Mouse (Mus musculus): ENCODE results near the gene Rnf222. TPM values are rescaled to one million over a fixed set of nuclear protein-coding genes. Genes with fewer than 3 reads are reported as not detected.
A peak's percentile ranks its signal among the peaks of the same experiment; 100 is the strongest.

The Rnf222 gene
- polyA plus RNA-seq, 1 experiment from 2014 or later = 0.15 TPM

DNA sequence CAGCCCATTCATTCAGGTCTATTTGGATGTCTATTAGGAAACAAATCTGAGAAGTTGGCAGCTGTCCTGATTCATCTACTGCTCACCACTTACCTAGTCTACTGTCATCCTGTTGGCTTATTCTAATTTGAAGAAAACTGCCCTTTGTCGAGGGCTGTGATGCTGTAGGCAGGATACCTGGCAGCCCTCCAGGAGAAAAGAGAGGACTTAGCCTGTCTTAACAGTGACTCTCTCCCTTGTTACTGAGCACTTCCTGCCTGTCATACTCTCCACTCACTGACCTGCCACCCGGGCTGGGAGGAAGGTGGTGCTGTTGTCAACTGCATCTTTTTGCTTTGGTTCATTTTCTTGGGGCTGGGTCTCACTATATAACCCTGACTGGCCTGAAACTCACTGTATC, 2.3 kb downstream of the Rnf222 start:
- H3K27ac ChIP-seq (replicated peaks) = no peak overlapping the region
- no peaks in the 10 kb centered on the region for H3K9me3 ChIP-seq
- no peak overlapping the region for H3K4me2 ChIP-seq
- no peak for ATAC-seq (ENCODE audit: extremely low read depth, insufficient number of reproducible peaks, low FRiP score, low TSS enrichment)
- H3K4me3 ChIP-seq = no peak overlapping the region
- no peak overlapping the region for H3K9ac ChIP-seq
- H3K36me3 ChIP-seq = no peaks in the 10 kb centered on the region
- 0 out of 2 replicates have a peak, but pooled peaks cover 11% of the 10 kb centered on the region for H3K27me3 ChIP-seq (replicated peaks)
- peaks cover 11% of the 10 kb centered on the region; the same call in 1 of the 2 replicates for H3K4me1 ChIP-seq
- 19% methylated on average over 2 of the region's 2 CpGs for WGBS

DNA sequence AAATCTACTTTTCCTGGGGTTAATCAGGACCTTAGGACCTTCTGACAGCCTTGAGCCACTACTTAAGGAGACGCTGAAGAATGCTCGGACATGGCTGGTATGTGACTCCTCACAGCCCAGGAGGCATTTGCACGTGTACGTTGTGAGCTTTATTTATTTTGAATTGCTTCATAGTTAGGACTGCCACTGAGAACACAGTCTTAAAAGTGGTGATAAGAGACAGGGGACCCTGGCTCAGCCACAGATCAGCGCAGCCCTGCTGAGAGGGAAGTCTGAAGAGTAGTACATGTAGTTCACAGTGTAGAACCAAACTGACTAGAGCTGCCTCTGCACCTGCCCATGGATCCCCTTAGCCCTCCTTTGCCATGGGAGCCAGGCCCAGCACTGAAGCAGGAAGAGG, 3.5 kb downstream of the Rnf222 start:
- 63% methylated on average over 5 of the region's 5 CpGs for WGBS
- Histone ChIP-seq H3K4me2 (no peak overlapping the region), H3K4me1 (peaks cover 11% of the 10 kb centered on the region; the same call in 1 of the 2 replicates), H3K36me3 (no peaks in the 10 kb centered on the region), H3K9me3 (no peaks in the 10 kb centered on the region), H3K4me3 (no peak overlapping the region), H3K27ac (replicated peaks) (no peak overlapping the region), H3K9ac (no peak overlapping the region), H3K27me3 (replicated peaks) (0 out of 2 replicates have a peak, but pooled peaks cover 11% of the 10 kb centered on the region)
- no peak for ATAC-seq (ENCODE audit: extremely low read depth, insufficient number of reproducible peaks, low FRiP score, low TSS enrichment)

DNA sequence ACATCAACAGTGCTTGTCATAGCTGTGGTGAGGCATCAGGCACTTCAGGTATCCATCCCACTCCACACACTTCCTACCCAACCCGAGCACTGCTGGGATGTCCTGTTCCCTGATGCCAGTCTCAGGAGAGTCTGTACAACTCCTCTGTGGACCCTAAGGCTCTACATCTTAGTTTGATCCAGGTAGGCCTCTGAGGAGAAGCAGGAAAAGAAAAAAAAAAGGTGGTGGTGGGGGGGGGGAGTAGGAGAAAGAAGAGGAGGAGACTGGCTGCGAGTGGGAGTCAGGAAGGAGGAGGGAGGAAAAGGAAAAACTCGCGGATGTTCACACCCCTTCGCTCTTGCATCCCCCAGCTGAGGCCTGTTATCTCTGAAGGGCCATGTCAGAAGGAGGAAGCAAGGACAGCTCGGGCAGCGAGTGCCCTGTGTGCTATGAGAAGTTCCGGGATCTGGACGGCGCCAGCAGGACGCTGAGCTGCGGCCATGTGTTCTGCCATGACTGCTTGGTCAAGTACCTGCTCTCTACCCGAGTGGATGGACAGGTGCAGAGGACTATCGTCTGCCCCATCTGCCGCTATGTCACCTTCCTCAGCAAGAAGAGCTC, 4.0 kb downstream of the Rnf222 start:
- Histone ChIP-seq H3K4me2 (peak overlapping the region; percentile 6), H3K9me3 (no peaks in the 10 kb centered on the region), H3K27ac (replicated peaks) (peak overlapping the region; percentile 41; the same call in 1 of the 2 replicates), H3K4me3 (no peak overlapping the region), H3K36me3 (no peaks in the 10 kb centered on the region), H3K27me3 (replicated peaks) (0 out of 2 replicates have a peak, but pooled peaks cover 11% of the 10 kb centered on the region), H3K9ac (peak overlapping the region; percentile 42), H3K4me1 (peaks cover 11% of the 10 kb centered on the region; the same call in 1 of the 2 replicates)
- WGBS = 39% methylated on average over 15 of the region's 15 CpGs
- ATAC-seq (ENCODE audit: extremely low read depth, insufficient number of reproducible peaks, low FRiP score, low TSS enrichment) = no peak

DNA sequence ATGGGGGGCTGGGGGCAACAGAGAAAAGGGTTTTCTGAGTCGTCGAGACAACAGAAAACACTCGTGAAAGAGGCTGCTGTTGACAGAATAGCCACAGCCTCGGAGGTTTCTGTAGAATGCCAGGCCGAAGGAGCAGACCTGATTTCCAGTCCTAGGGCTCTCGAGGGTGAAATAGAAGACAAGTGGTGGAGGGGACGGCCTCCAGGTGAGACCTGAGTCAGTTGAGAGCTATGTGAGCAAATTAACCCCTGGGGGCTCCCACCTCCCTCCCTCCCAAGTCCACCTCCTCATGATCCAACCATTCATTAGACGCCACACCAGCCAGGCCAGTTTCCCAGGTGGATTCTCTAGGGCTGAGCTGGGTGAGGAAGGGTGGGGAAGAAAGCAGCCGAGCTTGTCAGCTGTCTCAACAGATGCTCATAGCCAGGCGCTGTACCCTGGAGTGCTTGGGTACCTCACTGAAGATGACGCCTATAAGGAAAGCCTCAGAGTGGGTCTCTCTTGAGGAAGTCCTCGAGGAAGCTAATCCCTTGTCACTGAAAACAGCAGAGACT, 5.6 kb downstream of the Rnf222 start:
- Histone ChIP-seq H3K4me1 (peaks cover 11% of the 10 kb centered on the region; the same call in 1 of the 2 replicates), H3K36me3 (no peaks in the 10 kb centered on the region), H3K27ac (replicated peaks) (no peak overlapping the region), H3K27me3 (replicated peaks) (0 out of 2 replicates have a peak, but pooled peaks cover 8% of the 10 kb centered on the region), H3K4me3 (no peak overlapping the region), H3K9me3 (no peaks in the 10 kb centered on the region), H3K4me2 (no peak overlapping the region), H3K9ac (no peak overlapping the region)
- ATAC-seq (ENCODE audit: extremely low read depth, insufficient number of reproducible peaks, low FRiP score, low TSS enrichment) = no peak
- 59% methylated on average over 12 of the region's 12 CpGs for WGBS

DNA sequence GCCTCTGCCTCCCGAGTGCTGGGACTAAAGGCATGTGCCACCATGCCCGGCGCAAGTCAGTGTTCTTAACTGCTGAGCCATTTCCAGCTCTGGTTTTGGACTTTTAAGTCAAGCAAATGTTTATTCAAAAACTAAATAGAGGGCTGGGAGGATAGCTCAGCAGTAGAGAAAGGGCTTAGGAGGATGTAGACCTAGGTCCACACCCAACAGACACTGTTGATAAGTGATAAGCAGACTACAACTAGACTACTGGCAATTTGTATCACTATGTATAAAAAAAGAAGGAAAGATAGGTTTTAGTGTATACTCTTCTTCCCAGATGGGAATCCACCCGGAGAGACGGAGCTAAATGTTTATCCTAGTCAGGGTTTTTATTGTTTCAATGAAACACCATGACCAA, 7.9 kb downstream of the Rnf222 start:
- H3K4me1 ChIP-seq = peaks cover 10% of the 10 kb centered on the region
- H3K9ac ChIP-seq = no peak overlapping the region
- H3K27ac ChIP-seq (replicated peaks) = no peak overlapping the region
- no peaks in the 10 kb centered on the region for H3K36me3 ChIP-seq
- WGBS = 85% methylated on average over 5 of the region's 5 CpGs
- H3K27me3 ChIP-seq (replicated peaks) = peaks cover 18% of the 10 kb centered on the region
- no peaks in the 10 kb centered on the region for H3K9me3 ChIP-seq
- no peak overlapping the region for H3K4me3 ChIP-seq
- H3K4me2 ChIP-seq = no peak overlapping the region
- ATAC-seq (ENCODE audit: extremely low read depth, insufficient number of reproducible peaks, low FRiP score, low TSS enrichment) = no peak

DNA sequence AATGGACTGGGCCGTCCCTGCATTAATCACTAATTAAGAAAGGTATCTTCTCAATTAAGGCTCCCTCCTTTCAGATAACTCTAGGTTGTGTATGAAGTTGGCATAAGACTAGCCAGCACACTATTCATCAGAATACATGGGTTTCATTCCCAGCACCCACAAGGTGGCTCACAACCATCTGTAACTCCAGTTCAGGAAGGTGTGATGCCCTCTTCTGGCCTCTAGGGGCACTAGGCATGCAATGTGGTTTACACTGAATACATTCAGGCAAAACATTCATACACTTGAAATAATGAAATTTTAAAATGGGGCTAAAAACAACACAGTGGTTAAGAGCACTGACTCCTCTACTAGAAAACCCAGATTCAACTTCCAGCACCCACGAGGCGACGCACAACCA, 8.8 kb downstream of the Rnf222 start:
- H3K27ac ChIP-seq (replicated peaks) = no peak overlapping the region
- no peaks in the 10 kb centered on the region for H3K9me3 ChIP-seq
- H3K9ac ChIP-seq = no peak overlapping the region
- no peaks in the 10 kb centered on the region for H3K36me3 ChIP-seq
- peaks cover 18% of the 10 kb centered on the region for H3K27me3 ChIP-seq (replicated peaks)
- H3K4me2 ChIP-seq = no peak overlapping the region
- WGBS = 44% methylated on average over 4 of the region's 4 CpGs
- peaks cover 10% of the 10 kb centered on the region for H3K4me1 ChIP-seq
- ATAC-seq (ENCODE audit: extremely low read depth, insufficient number of reproducible peaks, low FRiP score, low TSS enrichment) = no peak
- H3K4me3 ChIP-seq = no peak overlapping the region

DNA sequence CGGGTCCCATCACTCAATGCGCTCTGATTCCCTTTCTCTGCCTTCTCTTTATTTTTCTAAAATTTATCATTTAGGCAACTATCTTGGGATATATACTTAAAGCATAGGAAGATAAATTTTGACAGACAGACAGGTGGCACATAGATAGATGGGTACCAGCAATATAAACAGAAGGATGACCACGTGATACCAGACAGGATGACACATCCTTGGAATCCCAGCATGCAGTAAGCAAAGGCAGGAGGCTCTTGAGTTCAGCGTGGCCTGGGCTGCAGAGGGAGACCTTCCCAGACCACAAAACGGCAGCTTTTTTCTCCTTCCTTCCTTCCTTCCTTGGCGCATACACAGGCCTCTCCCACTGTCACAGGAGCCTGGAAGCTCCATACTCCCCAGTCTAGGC, 9.5 kb downstream of the Rnf222 start:
- H3K9ac ChIP-seq = no peak overlapping the region
- ATAC-seq (ENCODE audit: extremely low read depth, insufficient number of reproducible peaks, low FRiP score, low TSS enrichment) = no peak
- H3K36me3 ChIP-seq = peaks cover 4% of the 10 kb centered on the region
- H3K27ac ChIP-seq (replicated peaks) = no peak overlapping the region
- no peak overlapping the region for H3K4me3 ChIP-seq
- peaks cover 11% of the 10 kb centered on the region for H3K4me1 ChIP-seq
- no peaks in the 10 kb centered on the region for H3K9me3 ChIP-seq
- 70% methylated on average over 6 of the region's 6 CpGs for WGBS
- H3K27me3 ChIP-seq (replicated peaks) = peaks cover 17% of the 10 kb centered on the region
- H3K4me2 ChIP-seq = no peak overlapping the region

DNA sequence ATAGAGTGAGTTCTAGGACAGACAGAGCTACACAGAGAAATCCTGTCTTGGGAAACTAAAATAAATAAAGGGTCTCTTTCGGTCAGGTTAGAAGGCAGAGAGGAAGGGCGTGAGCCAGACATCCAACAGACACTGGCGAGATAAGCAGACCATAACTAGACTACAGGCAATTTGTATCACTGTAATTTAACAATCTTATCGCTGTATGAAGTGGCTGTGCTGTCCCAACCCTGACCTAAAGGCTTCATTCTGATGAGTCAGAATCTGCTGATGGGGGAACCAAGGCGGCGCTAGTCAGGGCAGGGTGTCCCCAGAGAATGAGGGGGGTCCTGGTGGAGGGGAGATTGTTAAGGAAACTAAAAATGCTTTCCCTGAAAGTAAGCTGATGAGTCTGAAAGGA, 10.4 kb downstream of the Rnf222 start:
- 67% methylated on average over 6 of the region's 6 CpGs for WGBS
- ATAC-seq (ENCODE audit: extremely low read depth, insufficient number of reproducible peaks, low FRiP score, low TSS enrichment) = no peak
- peaks cover 14% of the 10 kb centered on the region for H3K36me3 ChIP-seq

DNA sequence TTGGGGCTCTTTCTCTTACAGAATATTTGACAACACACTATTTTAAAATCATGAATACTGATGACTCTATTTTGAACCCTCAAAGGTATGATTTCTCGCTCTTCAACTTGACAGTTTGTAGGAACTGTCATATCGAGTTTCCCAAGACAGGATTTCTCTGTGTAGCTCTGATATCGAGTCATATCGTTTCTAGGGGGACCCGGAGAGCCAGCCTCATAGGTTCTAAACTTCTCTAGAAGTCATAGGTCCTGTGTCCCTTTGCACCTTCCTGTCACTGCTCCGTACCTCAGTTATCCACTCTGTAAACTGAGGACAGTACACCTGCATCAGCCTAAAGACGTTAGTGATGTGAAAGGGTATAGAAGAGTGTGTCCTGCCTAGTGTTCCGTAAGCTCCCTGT, 11.5 kb downstream of the Rnf222 start:
- Histone ChIP-seq H3K36me3 (peaks cover 24% of the 10 kb centered on the region), H3K4me1 (peaks cover 13% of the 10 kb centered on the region), H3K27ac (replicated peaks) (no peak overlapping the region), H3K9me3 (no peaks in the 10 kb centered on the region), H3K4me2 (no peak overlapping the region), H3K27me3 (replicated peaks) (peaks cover 10% of the 10 kb centered on the region), H3K4me3 (no peak overlapping the region), H3K9ac (no peak overlapping the region)
- no peak for ATAC-seq (ENCODE audit: extremely low read depth, insufficient number of reproducible peaks, low FRiP score, low TSS enrichment)
- whole genome bisulfite sequencing = 82% methylated on average over 8 of the region's 8 CpGs

More for the DNA sequence above, 10.4 kb downstream of the Rnf222 start:
- no peaks in the 10 kb centered on the region for H3K9me3 ChIP-seq
- H3K27me3 ChIP-seq (replicated peaks) = peaks cover 10% of the 10 kb centered on the region
- no peak overlapping the region for H3K4me3 ChIP-seq
- no peak overlapping the region for H3K4me2 ChIP-seq
- H3K27ac ChIP-seq (replicated peaks) = no peak overlapping the region
- no peak overlapping the region for H3K9ac ChIP-seq
- peaks cover 13% of the 10 kb centered on the region for H3K4me1 ChIP-seq

DNA sequence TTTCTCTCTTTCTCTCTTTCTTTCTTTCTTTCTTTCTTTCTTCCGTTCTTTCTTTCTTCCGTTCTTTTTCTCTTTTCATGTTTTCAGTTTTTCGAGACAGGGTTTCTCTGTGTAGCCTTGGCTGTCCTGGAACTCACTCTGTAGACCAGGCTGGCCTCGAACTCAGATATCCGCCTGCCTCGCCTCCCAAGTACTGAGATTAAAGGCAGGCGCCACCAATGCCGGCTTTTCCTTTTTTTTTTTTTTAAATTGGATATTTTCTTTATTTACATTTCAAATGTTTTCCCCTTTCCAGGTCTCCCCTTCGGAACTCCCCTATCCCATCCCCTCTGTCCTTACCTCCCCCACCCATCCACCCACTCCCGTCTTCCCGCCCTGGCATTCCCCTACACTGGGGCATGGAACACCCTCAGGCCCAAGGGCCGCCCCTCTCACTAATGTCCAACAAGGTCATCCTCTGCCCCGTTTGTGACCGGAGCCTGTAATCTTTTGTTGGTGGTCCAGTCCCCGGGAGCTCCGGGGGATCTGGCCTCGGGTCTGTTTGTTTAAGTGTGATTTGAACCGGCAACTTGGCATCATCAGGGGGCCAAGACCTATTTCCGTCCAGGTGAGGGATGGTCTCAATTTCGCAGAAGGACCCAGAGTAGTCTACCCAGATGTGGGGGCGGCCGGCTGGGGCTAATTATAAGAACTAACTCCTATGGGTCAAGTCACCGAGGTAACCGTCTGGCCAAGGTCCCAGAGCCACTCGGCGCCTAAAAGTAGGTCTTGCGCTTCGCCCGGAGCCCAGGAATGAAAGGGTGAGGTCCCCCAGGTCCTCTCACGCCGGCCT, 12.4 kb downstream of the Rnf222 start:
- H3K9ac ChIP-seq = peak overlapping the region; percentile 78
- H3K4me2 ChIP-seq = peak overlapping the region; percentile 82
- ATAC-seq (ENCODE audit: extremely low read depth, insufficient number of reproducible peaks, low FRiP score, low TSS enrichment) = no peak
- peaks cover 33% of the 10 kb centered on the region for H3K36me3 ChIP-seq
- H3K9me3 ChIP-seq = no peaks in the 10 kb centered on the region
- peaks cover 10% of the 10 kb centered on the region for H3K27me3 ChIP-seq (replicated peaks)
- 24% methylated on average over 31 of the region's 31 CpGs for WGBS
- peaks cover 13% of the 10 kb centered on the region for H3K4me1 ChIP-seq
- no peak overlapping the region for H3K27ac ChIP-seq (replicated peaks)
- H3K4me3 ChIP-seq = peak overlapping the region; percentile 78

DNA sequence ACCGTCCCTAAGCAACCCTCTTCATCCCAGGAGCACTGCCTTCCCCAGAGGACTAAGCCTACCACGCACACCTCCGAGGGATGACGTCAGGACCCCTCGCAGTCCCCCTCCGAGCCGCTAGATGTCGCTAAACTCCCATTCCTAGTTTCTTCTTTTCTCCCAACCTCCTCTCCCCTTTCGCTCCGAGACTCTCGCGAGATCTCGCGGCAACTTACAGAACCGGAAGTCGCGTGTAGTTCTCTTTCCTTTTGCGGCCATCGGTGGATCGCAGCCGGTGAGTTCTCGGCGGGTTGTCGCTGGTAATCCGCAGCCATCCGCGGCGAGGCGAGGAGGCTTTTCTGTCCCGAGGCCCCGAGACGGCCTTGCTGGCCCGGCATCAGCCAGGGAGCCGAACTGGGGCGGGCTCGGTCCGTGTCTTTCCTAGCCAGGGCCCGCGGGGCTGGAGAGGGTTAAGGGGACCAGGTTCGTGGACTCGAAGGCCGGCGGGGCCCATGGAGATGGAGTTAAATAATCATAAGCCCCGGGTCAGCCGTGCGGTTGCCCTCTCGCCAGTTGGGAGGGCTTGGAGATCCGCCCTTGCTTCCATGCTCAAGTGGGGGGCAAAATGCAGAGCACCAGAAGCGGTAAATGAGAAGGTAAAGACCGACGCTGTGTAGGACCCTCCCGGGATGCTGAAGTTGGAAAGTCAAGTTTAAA, 13.1 kb downstream of the Rnf222 start, which contains the start of gene Rpl26:
Rpl26 (plus strand) TSS at position 233 of the 696 bp plus-strand sequence.
- H3K9ac ChIP-seq = peak within 1 kb of the TSS; percentile 93
- whole genome bisulfite sequencing = under 1% methylated on average over 52 of the region's 52 CpGs
- peak within 1 kb of the TSS; percentile 78 for H3K4me3 ChIP-seq
- H3K36me3 ChIP-seq = peaks cover 41% of the 10 kb centered on the region
- peak within 1 kb of the TSS; percentile 90 for H3K27ac ChIP-seq (replicated peaks)
- H3K4me1 ChIP-seq = peaks cover 13% of the 10 kb centered on the region
- H3K4me2 ChIP-seq = peak within 1 kb of the TSS; percentile 82
- H3K9me3 ChIP-seq = no peaks in the 10 kb centered on the region
- peaks cover 10% of the 10 kb centered on the region for H3K27me3 ChIP-seq (replicated peaks)
- peak; percentile 80 for ATAC-seq (ENCODE audit: extremely low read depth, insufficient number of reproducible peaks, low FRiP score, low TSS enrichment)

Measured in heart, embryonic 13.5 days (tissue).